Mouse (Mus musculus) neural tube, embryonic 10.5 days (tissue): ENCODE results near the gene Gm21915.

Source experiments
- DNase-seq: peaks from one replicate; pipeline ENCODE4 v3.0.0-alpha.2; 2017; ENCODE audit warnings: low spot score; ENCODE audit errors: extremely low spot score

The Gm21915 gene

DNA sequence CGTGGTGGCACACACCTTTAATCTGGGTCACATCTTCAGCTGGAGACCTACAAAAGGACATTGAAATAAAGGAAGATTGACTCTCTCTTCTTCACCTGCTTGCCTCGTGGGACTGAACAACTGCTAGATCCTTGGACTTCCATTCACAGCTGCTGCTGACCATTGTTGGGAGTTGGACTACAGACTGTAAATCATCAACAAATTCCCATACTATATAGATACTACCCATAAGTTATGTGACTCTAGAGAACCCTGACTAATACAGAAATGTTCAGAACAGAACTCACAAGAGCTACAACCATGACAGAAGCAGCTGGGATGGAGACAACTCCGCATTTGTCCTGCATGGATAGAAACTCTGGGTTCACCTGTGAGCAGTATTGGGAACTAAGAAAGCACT is at the start of gene Gm21915:
Gene Gm21915 (plus strand): TSS at position 301 of the 400 bp plus-strand sequence.
- no peak for DNase-seq

DNA sequence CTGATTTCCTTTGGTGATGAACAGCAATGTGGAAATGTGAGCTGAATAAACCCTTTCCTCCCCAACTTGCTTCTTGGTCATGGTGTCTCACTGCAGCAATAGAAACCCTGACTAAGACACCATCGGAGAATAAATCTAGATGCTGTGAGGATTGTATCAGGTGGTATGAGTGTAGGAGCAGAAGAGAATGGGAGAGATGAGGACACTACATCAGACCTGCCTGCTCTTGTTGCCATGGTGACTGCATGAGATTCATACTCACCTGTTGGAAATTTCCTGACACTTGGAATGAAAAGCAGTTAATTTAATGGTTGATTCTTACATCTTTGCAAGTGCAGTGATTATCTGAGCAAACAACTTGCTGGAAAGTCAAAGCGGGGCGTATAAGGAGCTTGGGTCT is 48.1 kb upstream of the Gm21915 start:
- no peak for DNase-seq

DNA sequence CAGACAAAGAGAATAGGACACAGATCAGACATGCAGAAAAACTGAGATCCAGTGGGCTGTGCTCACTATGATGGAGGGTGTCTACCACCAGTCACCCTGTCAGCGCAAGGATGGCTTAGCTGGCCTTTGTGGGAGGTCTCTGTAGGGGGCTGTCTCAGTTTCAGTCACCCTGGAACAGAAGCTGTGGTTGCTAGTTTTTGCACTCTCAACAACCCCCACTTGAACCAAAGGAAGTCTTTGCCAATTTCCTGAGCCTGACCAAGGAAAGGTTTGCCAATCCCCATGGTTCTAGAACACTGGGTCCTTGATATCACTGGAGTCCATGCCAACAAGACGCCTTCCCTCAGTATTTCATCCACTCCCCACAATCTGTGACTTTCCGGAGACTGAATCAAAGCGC is 47.6 kb upstream of the Gm21915 start:
- DNase-seq: no peak

DNA sequence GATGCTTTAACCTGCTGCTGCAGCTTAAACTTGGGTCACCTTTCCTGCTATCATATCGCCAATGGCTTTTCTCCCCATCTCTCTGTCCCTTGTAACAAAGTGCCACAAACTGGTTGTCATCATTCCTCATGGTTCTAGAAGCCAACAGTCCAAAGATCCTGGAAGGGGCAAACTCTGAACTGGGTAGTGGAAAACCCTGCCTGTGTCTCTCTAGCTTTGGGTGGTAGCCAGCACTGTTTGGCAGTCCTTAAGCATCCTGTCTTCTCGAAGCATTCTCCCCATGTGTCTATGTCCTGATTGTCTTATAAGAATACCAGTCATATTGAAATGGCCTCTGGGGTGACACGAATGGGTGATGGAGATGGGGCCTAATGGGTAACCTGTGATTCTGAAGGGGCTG is 45.1 kb upstream of the Gm21915 start:
- DNase-seq: no peak

DNA sequence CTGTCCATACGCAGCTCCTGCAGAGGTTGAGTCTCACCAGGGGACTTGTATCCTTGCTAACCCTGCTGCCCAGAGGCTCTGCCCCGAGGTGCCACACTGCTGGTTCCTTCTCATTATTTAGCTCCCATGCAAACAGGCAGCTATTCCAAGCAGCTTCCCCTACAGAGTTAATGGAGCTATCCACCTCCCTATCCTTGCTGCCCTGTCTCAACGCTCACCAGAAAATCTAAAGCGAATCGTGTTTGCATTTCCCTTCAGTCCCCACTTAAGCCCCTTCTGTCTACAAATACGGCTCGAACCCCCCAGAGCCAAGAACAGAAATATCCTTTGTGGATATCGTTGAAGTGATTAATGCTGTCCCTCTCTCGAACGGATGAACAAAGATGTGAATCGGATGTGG is 43.8 kb upstream of the Gm21915 start:
- DNase-seq: no peak

DNA sequence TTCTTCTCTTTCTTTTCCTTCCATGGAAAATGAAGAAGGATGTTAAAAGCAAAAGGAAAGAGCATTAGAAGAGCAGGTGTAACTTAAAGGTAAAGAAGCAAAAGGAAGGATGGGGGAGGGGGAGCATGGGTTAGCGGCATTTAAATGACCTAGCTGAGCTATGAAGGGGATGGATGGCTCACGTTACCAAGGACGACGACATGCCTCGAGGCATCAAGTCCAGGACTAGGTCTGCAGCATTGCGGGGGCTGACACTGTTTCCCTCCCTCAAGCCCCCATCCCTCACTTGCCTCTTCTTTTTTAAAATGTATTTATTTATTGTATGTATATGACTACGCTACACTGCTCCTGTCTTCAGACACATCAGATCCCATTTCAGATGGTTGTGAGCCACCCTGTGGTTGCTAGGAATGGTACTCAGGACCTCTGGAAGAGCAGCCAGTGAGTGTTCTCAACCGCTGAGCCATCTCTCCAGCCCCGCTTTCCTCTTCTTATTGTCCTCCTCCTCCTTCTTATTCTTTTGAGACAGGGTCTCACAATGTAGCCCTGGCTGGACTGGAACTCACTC is 43.2 kb upstream of the Gm21915 start:
- DNase-seq: no peak

DNA sequence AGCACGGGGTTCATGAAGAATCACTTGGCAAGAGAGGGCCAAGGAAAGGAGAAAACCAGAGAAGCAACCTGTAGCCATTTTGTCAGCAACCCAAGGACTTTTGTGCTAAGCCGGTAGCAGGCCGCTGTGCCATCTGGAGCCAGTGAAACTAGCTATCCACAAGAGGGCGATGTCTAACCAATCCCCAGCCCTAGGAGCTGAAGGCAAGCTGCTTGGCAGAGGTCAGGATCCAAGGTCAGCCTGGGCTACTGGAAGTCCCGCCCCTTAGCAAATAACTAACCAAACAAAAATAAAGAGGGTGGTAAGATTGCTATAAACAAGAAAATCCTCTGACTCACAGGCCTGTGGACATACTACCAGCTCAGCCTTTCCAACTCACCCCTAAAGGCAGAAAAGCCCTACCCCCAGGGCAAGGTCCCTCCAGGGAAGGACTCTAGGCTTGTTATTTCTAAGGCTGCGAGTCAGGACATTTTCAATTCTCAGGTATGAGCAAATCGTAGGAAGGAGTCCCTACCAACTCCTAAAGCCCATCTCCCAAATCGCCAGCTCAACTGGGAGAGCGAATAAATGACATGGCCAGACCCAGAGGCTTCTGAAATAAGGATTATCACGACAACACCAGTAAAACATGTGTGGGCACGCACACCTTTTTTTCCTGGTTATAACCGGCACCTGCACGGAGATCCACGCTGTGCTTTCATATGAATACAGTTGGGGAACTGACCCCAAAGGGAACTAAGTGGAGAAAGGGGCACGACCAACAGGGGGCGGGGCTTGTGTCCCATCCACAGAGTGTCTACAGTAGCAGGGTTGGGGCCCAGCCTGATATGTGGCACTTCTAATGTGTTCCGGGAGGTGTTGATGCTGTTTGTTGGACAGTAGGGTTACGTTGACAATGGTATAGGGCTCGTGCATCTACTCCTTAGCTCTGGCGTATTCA is 42.0 kb upstream of the Gm21915 start:
- peak; percentile 62 for DNase-seq

DNA sequence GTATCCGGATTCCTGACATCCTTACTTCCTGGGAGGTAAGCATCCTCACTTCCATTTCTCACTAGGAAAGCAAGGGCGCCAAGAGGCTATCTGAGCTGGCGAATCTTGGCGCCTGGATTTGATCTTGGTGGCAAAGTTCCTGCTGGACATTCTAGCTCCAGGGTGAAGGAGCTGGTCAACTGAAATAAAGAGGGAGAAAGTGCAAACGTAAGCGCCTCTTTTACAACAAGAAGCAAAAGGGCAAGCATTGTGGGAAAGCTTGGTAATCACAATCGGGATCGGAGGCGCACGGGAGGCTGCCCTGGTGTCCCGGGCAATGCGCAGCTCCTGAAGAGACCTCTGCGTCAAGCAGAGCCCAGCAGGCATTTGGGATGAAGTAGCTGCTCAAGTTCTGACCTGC is 41.0 kb upstream of the Gm21915 start:
- no peak for DNase-seq

DNA sequence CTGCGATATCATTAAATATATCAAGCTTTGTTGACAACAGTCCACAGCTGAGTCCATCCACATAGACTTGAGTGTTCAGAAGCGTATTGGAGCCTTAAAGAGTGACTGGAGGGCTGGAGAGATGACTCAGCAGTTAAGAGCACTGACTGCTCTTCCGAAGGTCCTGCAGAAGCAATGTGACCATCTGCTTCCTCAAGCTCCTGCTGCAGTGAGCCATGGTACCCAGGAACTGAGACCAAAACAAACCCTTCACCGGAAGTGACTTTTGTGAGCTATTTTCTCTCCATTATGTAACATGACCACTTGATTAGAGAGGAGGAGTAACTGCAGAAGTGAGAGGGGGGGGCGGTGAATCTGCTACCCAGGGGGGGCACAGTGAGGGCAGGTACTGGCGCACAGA is 39.3 kb upstream of the Gm21915 start:
- DNase-seq: no peak

DNA sequence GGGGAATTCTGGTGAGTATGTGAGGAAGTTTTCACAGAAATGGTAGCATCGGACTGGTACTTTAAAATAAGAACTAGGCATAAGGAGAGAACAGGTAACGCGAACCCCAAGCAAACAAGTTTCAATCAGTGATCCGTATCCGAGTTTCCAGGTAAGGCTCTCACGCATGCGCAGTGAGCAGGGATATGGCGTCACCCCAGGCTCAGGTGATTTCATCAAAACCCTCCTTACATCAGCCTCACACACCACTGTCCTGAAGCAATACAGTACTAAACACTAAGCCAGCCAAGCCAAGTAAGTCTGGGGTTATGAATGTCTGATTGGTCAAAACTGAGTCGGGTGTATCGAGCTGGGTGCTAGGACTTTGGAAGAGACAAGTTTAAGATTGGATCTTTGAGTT is 38.9 kb upstream of the Gm21915 start:
- DNase-seq: no peak

DNA sequence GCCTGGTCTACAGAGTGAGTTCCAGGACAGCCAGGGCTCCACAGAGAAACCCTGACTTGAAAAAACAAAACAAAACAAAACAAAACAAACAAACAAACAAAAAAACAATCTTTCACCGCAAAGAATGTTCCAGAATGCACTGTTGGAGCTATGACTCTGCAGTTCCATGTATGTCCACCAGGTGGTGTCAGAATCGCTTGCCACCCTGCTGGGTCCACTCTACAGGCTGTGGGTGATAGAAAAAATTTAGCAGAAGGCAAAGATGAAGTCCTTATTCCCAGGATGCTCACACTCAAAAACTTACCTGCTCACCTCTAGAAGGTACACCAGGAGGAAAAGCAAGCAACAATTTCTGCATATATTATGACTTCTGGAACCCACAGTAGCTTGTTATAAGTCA is 34.4 kb upstream of the Gm21915 start:
- peak; percentile 62 for DNase-seq

DNA sequence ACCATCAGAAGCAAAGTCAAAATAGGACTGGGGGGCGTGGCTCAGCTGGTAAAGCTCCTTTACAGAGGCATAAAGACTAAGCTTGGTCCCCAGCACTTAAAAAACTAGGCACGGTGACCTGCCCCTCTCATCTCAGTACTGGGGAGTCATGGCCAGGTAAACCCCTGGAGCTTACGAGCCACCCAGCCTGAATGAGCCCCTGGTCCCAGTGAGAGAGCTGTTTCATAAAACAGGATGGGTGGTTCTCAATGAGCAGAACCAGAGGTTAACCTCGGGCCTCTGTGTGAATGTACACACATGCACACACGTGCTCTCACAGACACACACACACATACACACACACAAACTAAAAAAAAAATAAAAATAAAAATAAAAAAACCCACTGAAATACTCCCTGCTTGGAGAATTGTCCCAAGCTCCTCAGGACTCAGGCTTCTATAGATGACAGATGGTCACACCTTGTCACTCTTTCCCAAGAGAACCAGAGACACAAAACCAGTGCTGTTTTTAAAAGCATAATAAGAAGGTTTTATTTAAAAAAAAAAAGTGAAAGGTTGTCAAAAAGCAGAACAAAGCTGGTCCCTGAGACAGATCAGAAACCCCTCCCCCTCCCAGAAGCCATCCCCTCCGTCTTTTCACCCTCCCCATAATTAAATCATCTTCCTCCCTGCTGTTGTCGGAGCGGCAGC is 32.6 kb upstream of the Gm21915 start:
- no peak for DNase-seq

DNA sequence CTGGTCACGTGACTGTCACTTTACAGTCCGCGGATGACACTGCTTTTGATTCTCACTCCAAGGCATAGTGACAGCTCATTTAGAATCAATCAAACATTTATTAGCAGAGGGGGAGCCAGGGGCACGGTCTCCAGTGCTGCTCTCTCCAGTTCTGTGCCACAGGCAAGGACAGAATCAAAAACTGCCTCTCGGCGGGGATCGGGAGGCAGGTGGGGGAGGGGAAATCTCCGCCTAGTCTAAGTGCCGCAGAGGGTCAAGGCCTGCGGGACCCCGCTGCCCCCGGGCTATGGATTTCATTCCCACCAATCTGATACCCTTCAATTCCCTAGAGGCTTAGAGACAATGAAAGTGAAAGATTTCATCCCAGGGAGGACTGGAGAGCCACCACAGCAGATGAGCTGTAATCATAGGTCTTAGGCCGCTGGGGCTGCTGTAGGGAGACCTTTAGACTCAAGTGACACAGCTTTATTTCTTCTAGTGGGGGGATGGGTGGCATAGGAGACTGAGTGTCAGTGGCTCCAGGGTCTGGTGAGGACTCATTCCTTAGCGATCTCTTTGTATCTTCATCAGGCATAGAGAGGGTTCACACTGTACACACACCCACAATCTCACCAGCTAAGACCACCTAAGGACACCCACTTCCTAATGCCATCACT is 31.9 kb upstream of the Gm21915 start:
- peak; percentile 81 for DNase-seq

DNA sequence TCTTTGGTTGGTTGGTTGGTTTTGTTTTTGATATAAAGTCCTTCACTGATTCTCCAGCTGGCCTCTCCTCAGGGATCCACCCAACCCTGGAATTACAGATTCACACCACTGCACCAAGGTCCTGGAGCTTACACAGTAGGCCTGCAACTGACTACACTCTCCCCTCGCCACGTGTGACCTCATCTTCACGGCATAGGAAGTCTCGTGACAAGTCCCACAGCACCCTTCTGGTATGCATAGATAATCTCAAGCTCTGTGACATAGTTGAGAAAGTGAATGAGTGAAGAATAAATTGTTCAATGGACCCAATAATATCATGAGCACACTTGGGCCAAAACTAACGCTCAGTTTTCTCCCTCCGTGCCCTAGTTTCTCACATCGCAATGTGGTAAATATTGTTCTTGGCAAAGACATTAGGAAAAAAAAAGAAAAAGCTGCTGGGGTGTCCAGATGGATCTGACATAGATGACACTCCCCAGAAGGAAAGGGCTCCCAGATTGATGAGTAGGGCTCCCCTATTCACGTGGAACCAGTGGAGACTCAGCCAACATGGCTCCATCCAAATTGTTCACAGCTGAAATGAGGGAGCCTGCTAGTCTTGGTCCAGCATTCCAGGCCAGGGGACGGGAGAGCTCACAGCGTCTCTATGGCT is 30.8 kb upstream of the Gm21915 start:
- no peak for DNase-seq

DNA sequence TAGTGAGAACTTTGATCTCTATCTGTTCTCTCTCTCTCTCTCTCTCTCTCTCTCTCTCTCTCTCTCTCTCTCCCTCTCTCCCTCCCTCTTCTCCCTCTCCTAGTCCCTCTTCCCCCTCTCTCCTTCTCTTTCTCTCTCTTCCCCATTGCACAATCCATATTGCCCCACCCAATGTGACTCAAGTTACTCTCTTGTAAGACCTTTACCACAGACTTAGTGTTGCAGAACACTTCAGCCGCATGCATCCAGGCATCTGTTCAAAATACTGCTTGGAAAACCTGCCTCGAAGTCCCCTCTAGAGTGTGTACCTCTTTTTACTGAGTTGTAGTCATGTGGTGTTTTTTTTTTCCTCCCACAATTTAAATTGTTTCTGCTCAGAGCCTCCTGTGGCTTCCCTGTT is 29.1 kb upstream of the Gm21915 start:
- no peak for DNase-seq

DNA sequence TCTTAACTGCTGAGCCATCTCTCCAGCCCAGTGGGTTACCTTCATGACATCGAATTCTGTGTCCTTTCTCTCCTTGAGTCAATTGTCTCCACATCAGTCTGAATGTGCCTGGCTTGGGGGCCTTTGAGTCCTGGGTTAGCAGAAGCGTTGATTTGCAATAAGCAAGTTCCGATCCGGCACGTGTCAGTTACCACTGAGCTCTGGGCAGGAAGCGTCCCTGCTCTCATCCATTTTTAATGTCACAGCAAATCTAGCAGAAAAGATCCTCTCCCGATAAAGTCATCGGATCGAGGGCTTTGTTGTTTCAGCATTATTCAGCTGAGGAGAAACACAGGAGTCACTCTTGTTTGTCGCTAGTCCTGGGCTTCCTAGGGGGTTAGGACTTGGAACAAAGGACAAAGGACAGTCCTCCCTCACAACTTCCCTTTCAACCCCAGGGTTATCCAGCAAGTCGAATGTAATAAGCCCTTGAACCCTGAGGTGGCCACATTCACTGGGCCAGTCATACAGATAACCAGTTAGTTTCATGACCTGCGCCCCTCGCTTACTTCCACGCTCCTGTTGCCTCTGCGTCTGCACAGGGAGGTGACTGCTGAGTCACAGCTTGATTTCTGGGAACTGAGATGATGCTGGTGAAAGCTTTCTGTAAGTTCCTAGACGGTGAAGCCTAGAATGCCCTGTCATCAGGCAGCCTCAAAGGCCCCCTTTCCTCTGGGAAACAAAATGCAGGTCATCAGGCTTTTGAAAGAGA is 27.8 kb upstream of the Gm21915 start:
- DNase-seq: no peak

DNA sequence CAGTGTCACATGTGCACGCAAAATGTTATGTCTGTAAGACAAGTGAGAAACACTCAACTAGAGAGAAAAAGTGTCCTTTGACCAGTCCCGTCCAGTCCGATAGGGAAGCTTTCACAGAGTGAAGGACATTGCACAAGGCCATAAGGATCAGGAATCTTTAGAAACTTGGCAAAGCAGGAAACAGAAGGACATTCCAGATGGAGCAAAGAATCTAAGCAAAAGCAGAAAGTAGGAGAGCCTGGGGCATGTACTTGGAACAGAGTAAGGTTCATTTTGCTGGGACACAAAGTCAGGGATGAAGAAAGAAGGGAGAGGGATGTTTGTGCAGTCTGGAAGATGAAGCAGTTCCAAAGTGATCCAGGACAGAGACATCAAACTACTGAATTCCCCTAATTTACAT is 21.0 kb upstream of the Gm21915 start:
- no peak for DNase-seq

DNA sequence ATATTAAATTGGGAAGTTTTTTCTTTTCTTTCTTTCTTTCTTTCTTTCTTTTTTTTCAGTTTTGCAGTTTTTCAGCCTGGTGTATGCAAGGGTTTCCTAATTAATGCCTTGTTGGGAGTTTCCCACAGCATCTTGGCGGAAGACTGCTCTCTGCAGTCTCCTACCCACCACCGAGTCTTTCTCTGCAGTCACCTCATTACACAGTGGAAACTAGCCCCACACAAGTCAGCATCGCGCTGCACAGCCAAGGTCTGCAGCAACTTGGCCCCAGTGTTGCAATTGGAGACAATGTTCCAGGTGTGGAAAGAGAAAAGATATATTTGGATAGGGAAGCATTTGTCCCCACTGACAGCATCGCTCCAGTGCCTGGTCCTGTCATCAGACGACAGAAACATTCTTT is 20.4 kb upstream of the Gm21915 start:
- no peak for DNase-seq

DNA sequence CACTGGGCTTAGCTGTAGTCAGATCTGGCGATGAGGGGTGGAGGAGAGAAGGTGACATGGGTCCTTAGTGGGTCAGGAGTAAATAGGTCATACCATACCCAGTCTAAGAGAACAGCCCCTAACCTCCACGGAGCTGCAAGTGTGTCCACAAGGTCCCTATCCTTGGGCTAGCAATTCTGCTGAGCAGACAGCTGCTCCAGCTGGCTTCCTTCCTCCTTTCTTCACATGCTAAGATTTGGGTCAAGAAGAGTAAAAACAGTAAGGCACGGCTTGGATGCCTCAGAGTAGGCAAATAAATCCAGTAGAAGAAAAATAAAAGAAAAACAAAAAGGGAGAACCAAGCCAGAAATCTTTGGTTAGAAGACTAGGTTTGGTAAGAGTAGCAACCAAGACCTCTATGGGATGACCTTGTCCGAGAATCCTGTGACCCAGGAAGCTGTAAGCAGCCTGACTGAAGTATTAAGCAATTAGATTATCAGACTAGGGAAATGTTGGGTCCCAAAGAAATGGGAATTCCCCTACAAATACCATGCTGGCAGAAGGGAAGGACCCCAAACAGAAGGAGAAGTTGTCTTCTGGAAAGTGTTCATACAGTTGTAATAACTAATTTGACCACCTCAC is 19.1 kb upstream of the Gm21915 start:
- DNase-seq: no peak

DNA sequence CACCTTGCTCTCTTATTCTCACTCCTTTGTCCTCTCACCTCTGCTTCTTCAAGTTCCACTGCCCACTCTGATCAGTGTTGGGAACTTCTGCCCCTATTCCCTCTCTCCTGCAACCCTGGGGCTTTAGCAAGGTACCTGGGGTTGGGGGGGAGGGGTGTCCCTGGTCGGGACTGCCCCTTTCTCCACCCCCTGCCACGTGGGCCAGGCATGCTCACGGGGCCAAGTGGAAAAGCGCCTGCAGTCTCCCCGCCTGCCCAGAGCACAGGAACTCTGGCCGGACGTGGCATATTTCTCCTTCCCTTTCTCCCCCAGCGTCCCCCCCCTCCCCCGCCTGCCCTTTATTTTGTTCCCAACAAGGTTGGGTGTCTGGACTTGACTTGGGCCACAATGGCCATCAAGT is 17.7 kb upstream of the Gm21915 start:
- no peak for DNase-seq
